Mouse (Mus musculus) thymus, adult 2 months (tissue): ENCODE measurements at regions not wholly inside any gene's neighbourhood (a gene's known extent, or its start where the extent isn't known, plus 50 kb on each side); places are given as distances from the start of the nearest gene placed in this dataset.

ENCODE experiments used
- CTCF ChIP-seq: fragments of 200-500 bp; IDR thresholded peaks from 2 replicates; pipeline ENCODE4 v1.5.1; 2012; ENCODE audit warnings: mild to moderate bottlenecking, control low read depth, low read length, moderate library complexity, borderline replicate concordance; ENCODE audit not compliant: control insufficient read depth, poor library complexity, insufficient read depth; ENCODE audit errors: extremely low read depth
- POLR2A ChIP-seq: fragments of 200-500 bp; IDR thresholded peaks from 2 replicates; pipeline ENCODE4 v1.6.1; 2012; ENCODE audit warnings: mild to moderate bottlenecking, low read length, control low read depth, moderate library complexity; ENCODE audit not compliant: control insufficient read depth, poor library complexity, insufficient read depth; ENCODE audit errors: extremely low read depth

DNA sequence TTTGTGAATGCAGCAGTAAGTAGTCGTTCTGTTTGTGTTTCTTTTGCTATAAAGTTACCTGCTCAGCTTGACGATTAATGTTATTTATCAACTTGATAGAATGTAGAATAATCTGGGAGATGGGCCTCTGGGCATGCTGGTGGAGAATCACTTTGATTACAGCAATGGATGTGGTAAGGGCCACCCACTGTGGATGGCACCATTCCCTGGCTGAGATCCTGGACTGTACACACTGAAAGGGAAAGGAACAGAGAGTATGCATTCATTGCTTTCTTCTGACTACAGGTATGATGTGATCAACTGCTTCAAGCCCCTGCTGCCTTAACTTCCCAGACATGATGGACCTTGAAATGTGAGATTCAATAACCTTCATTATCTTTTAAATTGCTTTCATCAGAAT, 299.8 kb upstream of the Bmp2 start:
- no peak for TF ChIP-seq CTCF
- no peak for TF ChIP-seq POLR2A
